18 mouse cellular contexts compared by ENCODE assay signal in genomic region chr7:28347746-28348145, GRCm38 (mm10). TPM values are rescaled to one million over a fixed set of nuclear protein-coding genes. Genes with fewer than 3 reads are reported as not detected.
DNase-seq lines count a peak whose midpoint lies in the region; ATAC-seq lines count a peak whose summit lies in the region.
"Had no signal": no experiment of that assay in that cellular context is flagged by ENCODE, and none has a peak within 500 bp of the region (broad histone marks: within the 10 kb centered on the region; RNA-seq: fewer than 3 reads in every experiment).

No protein-coding gene starts in this region.

- 53% methylated on average over 3 of the region's 3 CpGs for WGBS in heart, embryonic 13.5 days

- H3K4me2 ChIP-seq in heart, embryonic 13.5 days: no peak overlapping the region
- H3K4me2 ChIP-seq: embryonic facial prominence, embryonic 13.5 days; midbrain, embryonic 11.5 days had no signal

- H3K27ac ChIP-seq in heart, embryonic 13.5 days (replicated peaks): no peak overlapping the region
- H3K27ac ChIP-seq: embryonic facial prominence, embryonic 13.5 days had no signal

- H3K36me3 ChIP-seq in heart, embryonic 13.5 days: peaks cover 13% of the 10 kb centered on the region

- H3K9me3 ChIP-seq in heart, embryonic 13.5 days: no peaks in the 10 kb centered on the region
- H3K9me3 ChIP-seq: embryonic facial prominence, embryonic 13.5 days had no signal

- DNase-seq in heart, adult 9 months (ENCODE audit: low spot score in 2 of 2): no peak
- DNase-seq in ovary, postnatal 36 days (ENCODE audit: low spot score): peak; percentile 63
- no peak for DNase-seq in ovary, postnatal 14 days (ENCODE audit: low spot score)
- DNase-seq in adrenal gland, postnatal 36 days: peak; percentile 81 to 86
- DNase-seq in testis, postnatal 14 days (ENCODE audit: low spot score): peak; percentile 49
- no peak for DNase-seq in urinary bladder, postnatal 36 days (ENCODE audit: low spot score in 2 of 2)
- DNase-seq: cerebellum, adult 11-12 months; gastrocnemius, postnatal 36 days; left cerebral cortex, postnatal 4 days; right cerebral cortex, postnatal 4 days; thymus, postnatal 14 days had no signal

- ATAC-seq in heart, embryonic 13.5 days (ENCODE audit: extremely low read depth, insufficient number of reproducible peaks, low FRiP score, low TSS enrichment): no peak
- ATAC-seq in activated CD4-positive, CD25-positive, alpha-beta regulatory T cell, adult 4 months: no peak
- ATAC-seq: forebrain, embryonic 14.5 days had no signal

- H3K9ac ChIP-seq in heart, embryonic 13.5 days: peak overlapping the region; percentile 45; the same call in 1 of the 2 replicates

- no peak overlapping the region for H3K4me3 ChIP-seq in heart, embryonic 13.5 days
- H3K4me3 ChIP-seq: embryonic facial prominence, embryonic 13.5 days; myocyte had no signal

- no peaks in the 10 kb centered on the region for H3K27me3 ChIP-seq in heart, embryonic 13.5 days (replicated peaks)
- H3K27me3 ChIP-seq: CH12.LX; embryonic facial prominence, embryonic 13.5 days had no signal

- peaks cover 19% of the 10 kb centered on the region for H3K4me1 ChIP-seq in heart, embryonic 13.5 days

RNA-seq across cellular contexts. Expression of gene Rps16, which starts 2.7 kb away (rescaled TPM):
- polyA plus RNA-seq in heart, embryonic 13.5 days (2015; fragmentation: Nextera tagmentation; extraction: Ambion mirVana): 599 and 651 TPM in 2 replicates
- total RNA-seq in adrenal gland, postnatal 36 days (2021): 1,000 to 10,000 TPM; 1,072 to 1,115 TPM
- polyA plus RNA-seq in activated CD4-positive, CD25-positive, alpha-beta regulatory T cell, adult 4 months (2017; shearing (Covaris generic)): 1,000 to 10,000 TPM; 1,380 to 1,513 TPM

RNA-seq across cellular contexts. Expression of gene Supt5, which starts 9.2 kb away (rescaled TPM):
- polyA plus RNA-seq in heart, embryonic 13.5 days (2015; fragmentation: Nextera tagmentation; extraction: Ambion mirVana): 60.1 and 62.3 TPM in 2 replicates
- 100 to 1,000 TPM; 122 to 287 TPM for total RNA-seq in adrenal gland, postnatal 36 days (2021)
- polyA plus RNA-seq in activated CD4-positive, CD25-positive, alpha-beta regulatory T cell, adult 4 months (2017; shearing (Covaris generic)): 100 to 1,000 TPM in 1 of 2 experiments, 10 to 100 TPM in 1; 68.7 to 110 TPM

RNA-seq across cellular contexts. Expression of gene Plekhg2, which starts 24.7 kb away (rescaled TPM):
- 43.5 and 49.3 TPM in 2 replicates for polyA plus RNA-seq in heart, embryonic 13.5 days (2015; fragmentation: Nextera tagmentation; extraction: Ambion mirVana)
- total RNA-seq in adrenal gland, postnatal 36 days (2021): 10 to 100 TPM; 19.0 to 27.2 TPM
- polyA plus RNA-seq in activated CD4-positive, CD25-positive, alpha-beta regulatory T cell, adult 4 months (2017; shearing (Covaris generic)): 10 to 100 TPM; 61.5 to 70.3 TPM

RNA-seq across cellular contexts. Expression of gene Zfp36, which starts 32.3 kb away (rescaled TPM):
- polyA plus RNA-seq in heart, embryonic 13.5 days (2015; fragmentation: Nextera tagmentation; extraction: Ambion mirVana): 11.9 and 13.6 TPM in 2 replicates
- total RNA-seq in adrenal gland, postnatal 36 days (2021): 10 to 100 TPM; 19.0 to 26.1 TPM
- polyA plus RNA-seq in activated CD4-positive, CD25-positive, alpha-beta regulatory T cell, adult 4 months (2017; shearing (Covaris generic)): 100 to 1,000 TPM; 107 to 125 TPM

RNA-seq across cellular contexts. Expression of gene Timm50, which starts 35.9 kb away (rescaled TPM):
- 114 and 131 TPM in 2 replicates for polyA plus RNA-seq in heart, embryonic 13.5 days (2015; fragmentation: Nextera tagmentation; extraction: Ambion mirVana)
- 100 to 1,000 TPM in 1 of 2 experiments, 10 to 100 TPM in 1; 84.0 to 102 TPM for total RNA-seq in adrenal gland, postnatal 36 days (2021)
- polyA plus RNA-seq in activated CD4-positive, CD25-positive, alpha-beta regulatory T cell, adult 4 months (2017; shearing (Covaris generic)): 10 to 100 TPM; 31.2 to 41.1 TPM

Comparison
In these comparisons a context has a peak if more than half of its experiments do, and no peak if none do; other contexts are left out.
1. DNase-seq: peak in ovary, postnatal 36 days (single experiment), adrenal gland, postnatal 36 days (2 of 2) and testis, postnatal 14 days (single experiment); none in heart, adult 9 months (0 of 2), ovary, postnatal 14 days (single experiment) and urinary bladder, postnatal 36 days (0 of 2).